Mouse (Mus musculus) E14TG2a.4 (cell line): ENCODE measurements around the gene Chaf1a.

Experiments
- CTCF ChIP-seq: conservative IDR thresholded peaks from 2 replicates; pipeline ENCODE4 v1.5.1; 2014; ENCODE audit warnings: low read length
- NANOG ChIP-seq: IDR thresholded peaks from 2 replicates; pipeline ENCODE4 v1.6.1; 2014; ENCODE audit warnings: borderline replicate concordance, low read length, mixed read lengths
- POU5F1 ChIP-seq: IDR thresholded peaks from 2 replicates; pipeline ENCODE4 v1.6.1; 2014; ENCODE audit warnings: low read length, borderline replicate concordance

DNA sequence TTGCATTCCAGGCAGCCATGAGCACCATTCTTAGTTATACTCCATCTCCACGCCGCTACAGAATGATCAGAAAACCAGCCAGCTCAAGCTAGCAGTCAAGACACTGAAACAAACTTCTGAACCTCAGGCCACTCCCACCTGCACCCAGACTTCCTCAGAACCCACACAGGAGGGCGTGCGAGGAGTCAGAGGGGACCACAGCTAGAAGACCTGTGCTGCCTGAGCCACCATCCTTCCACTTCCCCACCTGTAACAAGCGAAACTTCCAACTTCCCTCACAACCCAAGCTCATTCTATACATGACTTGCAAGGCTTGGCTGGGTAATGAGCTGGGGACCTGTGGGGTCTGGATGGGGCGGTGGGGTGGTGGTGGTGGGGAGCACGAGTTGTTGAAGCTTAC, 7.4 kb upstream of the Chaf1a start:
- TF ChIP-seq CTCF (no peak), POU5F1 (no peak), NANOG (no peak)
